Mouse (Mus musculus): Measurements from ENCODE around the gene Pdxk. TPM values are rescaled to one million over a fixed set of nuclear protein-coding genes. Genes with fewer than 3 reads are reported as not detected.

Pdxk gene
- total and polyA plus RNA-seq, 3 experiments: 4.3 to 6.8 (median 6.4) TPM

DNA sequence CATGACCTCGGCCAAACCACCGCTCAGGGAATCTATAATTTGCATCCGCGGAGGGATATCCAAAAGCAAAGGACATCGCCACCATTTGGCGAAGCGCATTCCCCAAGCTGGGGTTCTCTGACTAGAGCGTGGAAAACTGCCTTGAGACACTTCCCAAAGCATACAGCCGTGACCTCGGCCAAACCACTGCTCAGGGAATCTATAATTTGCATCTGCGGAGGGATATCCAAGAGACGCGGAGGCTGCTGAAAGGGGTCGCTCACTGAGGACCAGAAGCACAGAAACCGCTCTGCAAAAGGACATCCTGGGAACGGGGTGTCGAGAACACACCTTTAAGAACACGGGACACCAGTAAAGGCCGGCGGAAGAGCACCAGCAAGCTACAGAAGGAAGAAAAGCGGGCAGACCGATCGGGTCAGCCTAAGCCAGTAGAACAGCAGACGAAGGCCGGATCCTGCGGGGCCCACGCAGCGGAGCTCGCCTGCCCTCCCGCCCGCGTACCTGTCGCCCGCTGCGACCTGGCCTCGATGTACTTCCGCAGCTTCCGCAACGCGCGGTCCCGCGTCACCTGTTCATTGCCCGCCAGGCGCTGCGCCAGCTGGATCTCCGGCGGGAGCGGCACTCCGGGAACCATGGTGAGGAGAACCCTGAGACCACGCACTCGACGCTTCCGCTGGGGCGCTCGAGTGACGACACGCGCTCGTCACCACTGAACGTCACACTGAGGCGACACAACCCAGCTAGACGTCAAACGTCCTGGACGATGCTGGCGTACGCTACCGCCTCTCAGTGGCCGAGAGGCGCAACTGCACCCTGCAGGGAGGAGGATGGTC lies 52.2 kb downstream of the Pdxk start, which contains the start of gene Rrp1 (continued):
- TF ChIP-seq MYC (IDR thresholded peaks at IDR 0.05; ENCODE audit: low read depth, low read length): peak; percentile 78; the same call in 1 of the 2 replicates

DNA sequence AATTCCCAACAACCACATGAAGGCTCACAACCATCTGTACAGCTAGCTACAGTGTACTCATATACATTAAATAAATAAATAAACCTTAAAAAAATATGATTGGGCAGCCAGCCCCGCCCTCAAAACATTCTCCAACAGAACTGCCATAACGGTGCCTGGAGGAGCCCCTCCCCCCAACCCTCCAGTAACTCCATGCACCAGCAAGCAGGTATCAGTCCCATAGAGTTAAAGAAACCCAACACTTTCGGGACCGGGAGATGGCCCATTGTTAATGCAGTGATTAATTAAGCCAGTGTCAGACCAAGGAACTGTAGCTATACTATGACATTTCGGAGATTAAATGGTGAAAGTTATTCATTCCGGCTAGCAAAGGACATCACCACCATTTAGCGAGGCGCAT lies 52.9 kb downstream of the Pdxk start:
- dilution Hi-C loops (cut with MboI; ENCODE audit: extremely low pct_ligation_motif_present, extremely low pct_unique_long_range_greater_than_20kb, low sequenced_read_pairs): no loop called here
- Histone ChIP-seq H3K27me3 (replicated peaks) (no peaks in the 10 kb centered on the region), H3K4me3 (replicated peaks in 1 of 3; ENCODE audit: low read depth in 2 of 3, low read length in 2 of 3, poor library complexity in 1 of 3) (peak overlapping the region; percentile 97 to 99 (median 98)), H3K36me3 (replicated peaks in 1 of 2; ENCODE audit: control insufficient read depth in 1 of 2, insufficient read depth in 1 of 2, low read length in 1 of 2) (peaks cover 38 to 44% of the 10 kb centered on the region in 2 experiments), H3K79me2 (replicated peaks; ENCODE audit: control insufficient read depth, extremely low read depth, insufficient read depth, poor library complexity, severe bottlenecking) (peaks cover 36% of the 10 kb centered on the region), H3K4me2 (ENCODE audit: insufficient read depth, low read depth, poor library complexity, severe bottlenecking) (peak overlapping the region; percentile 90), H3K4me1 (ENCODE audit: control insufficient read depth in 1 of 2, insufficient read depth in 2 of 2) (peaks cover 4 to 45% of the 10 kb centered on the region in 2 experiments), H3K9ac (ENCODE audit: insufficient read depth, low read depth) (peak overlapping the region; percentile 80), H3K9me3 (replicated peaks; ENCODE audit: low read length) (no peaks in the 10 kb centered on the region), H3K27ac (ENCODE audit: insufficient read depth, low read depth) (no peak overlapping the region)
- TF ChIP-seq JUN (IDR thresholded peaks at IDR 0.05; ENCODE audit: insufficient read depth, low read depth, low read length): no peak
- DNase-seq (ENCODE audit: extremely low read depth): no peak
- in situ Hi-C loops (cut with MboI; ENCODE audit: low pct_ligation_motif_present, low pct_unique_long_range_greater_than_20kb, low sequenced_read_pairs): no loop called here

DNA sequence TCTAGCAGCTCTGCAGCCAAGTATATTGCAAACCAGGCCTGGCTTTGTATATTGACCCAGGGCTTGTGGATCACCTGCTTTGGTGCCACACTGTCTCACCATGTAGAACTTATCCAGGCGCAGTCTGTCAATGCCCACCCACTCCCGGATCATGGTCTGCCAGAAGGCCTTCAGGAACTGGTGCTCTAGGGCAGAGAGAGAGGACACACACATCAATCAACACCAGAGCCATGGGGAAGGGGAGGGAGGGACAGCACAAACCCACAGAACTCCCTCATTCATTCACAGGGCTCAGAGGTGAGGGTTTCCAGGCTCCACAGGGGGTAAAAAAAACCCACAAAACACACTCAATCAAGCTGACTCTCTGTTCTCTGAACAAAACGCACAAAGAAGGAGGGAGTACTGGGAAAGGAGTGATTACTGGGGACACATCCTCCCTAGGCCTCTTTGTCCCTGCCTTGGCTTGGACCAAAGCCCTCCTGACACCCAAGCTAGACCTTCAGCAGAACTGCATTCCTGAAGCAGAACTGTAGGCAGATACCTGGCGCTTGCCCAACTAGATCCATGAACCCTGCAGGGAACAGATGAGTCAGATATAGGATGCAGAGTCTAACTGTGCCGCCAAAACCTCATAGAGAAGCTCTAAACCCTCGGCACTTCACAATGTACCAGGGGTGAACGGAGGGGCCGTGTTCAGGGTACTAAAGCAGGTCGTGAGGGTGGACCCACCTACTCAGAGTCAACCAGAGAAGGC lies 55.6 kb downstream of the Pdxk start:
- H3K4me3 ChIP-seq (replicated peaks in 1 of 3; ENCODE audit: low read depth in 2 of 3, low read length in 2 of 3, poor library complexity in 1 of 3): no peak overlapping the region
- dilution Hi-C loops (cut with MboI; ENCODE audit: extremely low pct_ligation_motif_present, extremely low pct_unique_long_range_greater_than_20kb, low sequenced_read_pairs): no loop called here
- peaks cover 36% of the 10 kb centered on the region for H3K79me2 ChIP-seq (replicated peaks; ENCODE audit: control insufficient read depth, extremely low read depth, insufficient read depth, poor library complexity, severe bottlenecking)

More for the DNA sequence above, 55.6 kb downstream of the Pdxk start:
- TF ChIP-seq POLR2AphosphoS2 (IDR thresholded peaks at IDR 0.05; ENCODE audit: low read depth, low read length): no peak
- no peak for TF ChIP-seq NRF1 (IDR thresholded peaks at IDR 0.05; ENCODE audit: low read depth, low read length)
- TF ChIP-seq BHLHE40 (IDR thresholded peaks at IDR 0.05; ENCODE audit: low read depth, low read length): no peak
- TF ChIP-seq MAFK (IDR thresholded peaks at IDR 0.05; ENCODE audit: insufficient replicate concordance, low read length): no peak
- TF ChIP-seq CHD1 (IDR thresholded peaks at IDR 0.05; ENCODE audit: low read depth, low read length): no peak
- TF ChIP-seq TCF12 (IDR thresholded peaks at IDR 0.05; ENCODE audit: low read depth, low read length): no peak
- no peak for TF ChIP-seq CTCF (conservative IDR thresholded peaks at IDR 0.05 in 1 of 2, IDR thresholded peaks at IDR 0.05 in 1 of 2; ENCODE audit: low read depth in 2 of 2, low read length in 2 of 2)
- no peak for TF ChIP-seq MEF2A (IDR thresholded peaks at IDR 0.05; ENCODE audit: borderline replicate concordance, low read depth, low read length)
- TF ChIP-seq GABPA (IDR thresholded peaks at IDR 0.05; ENCODE audit: insufficient replicate concordance, low read depth, low read length): no peak
- no peak for TF ChIP-seq IRF4 (IDR thresholded peaks at IDR 0.05; ENCODE audit: low read depth, low read length)
- no peak for TF ChIP-seq SMC3 (IDR thresholded peaks at IDR 0.05; ENCODE audit: low read depth, low read length)
- TF ChIP-seq NELFE (IDR thresholded peaks at IDR 0.05; ENCODE audit: low read depth, low read length): no peak
- TF ChIP-seq MAX (IDR thresholded peaks at IDR 0.05; ENCODE audit: low read length): no peak
- no peak for TF ChIP-seq POLR2A (IDR thresholded peaks at IDR 0.05; ENCODE audit: low read depth, low read length)
- TF ChIP-seq EP300 (IDR thresholded peaks at IDR 0.05; ENCODE audit: low read length): no peak
- TF ChIP-seq ZC3H11A (IDR thresholded peaks at IDR 0.05; ENCODE audit: low read depth, low read length): no peak
- no peak for TF ChIP-seq TBP (conservative IDR thresholded peaks at IDR 0.05; ENCODE audit: low read depth, low read length)
- no peak for TF ChIP-seq PAX5 (IDR thresholded peaks at IDR 0.05; ENCODE audit: low read length)
- TF ChIP-seq CHD2 (IDR thresholded peaks at IDR 0.05; ENCODE audit: low read length): no peak
- TF ChIP-seq MAZ (IDR thresholded peaks at IDR 0.05; ENCODE audit: low read depth, low read length): no peak
- no peak for DNase-seq (ENCODE audit: extremely low read depth)
- Histone ChIP-seq H3K27me3 (replicated peaks) (no peaks in the 10 kb centered on the region), H3K9ac (ENCODE audit: insufficient read depth, low read depth) (no peak overlapping the region), H3K9me3 (replicated peaks; ENCODE audit: low read length) (no peaks in the 10 kb centered on the region), H3K36me3 (replicated peaks in 1 of 2; ENCODE audit: control insufficient read depth in 1 of 2, insufficient read depth in 1 of 2, low read length in 1 of 2) (peaks cover 63 to 68% of the 10 kb centered on the region in 2 experiments), H3K4me1 (ENCODE audit: control insufficient read depth in 1 of 2, insufficient read depth in 2 of 2) (peaks cover 4 to 56% of the 10 kb centered on the region in 2 experiments), H3K27ac (ENCODE audit: insufficient read depth, low read depth) (no peak overlapping the region), H3K4me2 (ENCODE audit: insufficient read depth, low read depth, poor library complexity, severe bottlenecking) (no peak overlapping the region)
- in situ Hi-C loops (cut with MboI; ENCODE audit: low pct_ligation_motif_present, low pct_unique_long_range_greater_than_20kb, low sequenced_read_pairs): no loop called here
